Mouse (Mus musculus) kidney, postnatal 0 days (tissue): ENCODE data around the gene Zbtb7a. TPM values are rescaled to one million over a fixed set of nuclear protein-coding genes. Genes with fewer than 3 reads are reported as not detected.
"Not testable (repeated sequence)": the region's sequence is repeated elsewhere in the genome, so short reads cannot be mapped to it uniquely, and the experiment has no call there.

ENCODE experiments used
- ATAC-seq: fragments of 200-750 bp; cut with Nextera tagmentation; replicated peaks from 2 replicates; pipeline ENCODE4 v1.8.0; 2017; ENCODE audit warnings: low read depth, moderate number of reproducible peaks, moderate TSS enrichment, moderate library complexity; ENCODE audit not compliant: low FRiP score
- DNase-seq: peaks from one replicate; pipeline ENCODE4 v3.0.0-alpha.2; 2016; ENCODE audit warnings: low spot score
- H3K27ac ChIP-seq: fragments of 300-500 bp; sonication (generic); 2 replicates; pipeline ENCODE4 v1.5.1; 2014; ENCODE audit warnings: mild to moderate bottlenecking
- H3K27me3 ChIP-seq: fragments of 300-500 bp; sonication (generic); 2 replicates; pipeline ENCODE4 v1.6.1; 2014; ENCODE audit warnings: low read length, mixed read lengths; ENCODE audit not compliant: insufficient read depth
- H3K36me3 ChIP-seq: fragments of 300-500 bp; sonication (generic); 2 replicates; pipeline ENCODE4 v1.6.1; 2014; ENCODE audit warnings: low read length, mixed read lengths; ENCODE audit not compliant: insufficient read depth
- H3K4me1 ChIP-seq: fragments of 300-500 bp; sonication (generic); replicated peaks from 2 replicates; pipeline ENCODE4 v1.6.1; 2014; ENCODE audit warnings: antibody characterized with exemption, low read length, mixed read lengths; ENCODE audit not compliant: insufficient read depth
- H3K4me2 ChIP-seq: fragments of 300-500 bp; sonication (generic); 2 replicates; pipeline ENCODE4 v1.6.1; 2014; ENCODE audit warnings: mild to moderate bottlenecking, low read length, moderate library complexity, mixed read lengths
- H3K4me3 ChIP-seq: fragments of 300-500 bp; sonication (generic); replicated peaks from 2 replicates; pipeline ENCODE4 v1.5.1; 2014; ENCODE audit warnings: low read depth, low read length
- H3K9ac ChIP-seq: fragments of 300-500 bp; sonication (generic); 2 replicates; pipeline ENCODE4 v1.6.1; 2014; ENCODE audit warnings: low read depth, low read length
- H3K9me3 ChIP-seq: fragments of 300-500 bp; sonication (generic); replicated peaks from 2 replicates; pipeline ENCODE4 v1.6.1; 2016; ENCODE audit warnings: low read length, inconsistent platforms, mixed read lengths
- CTCF ChIP-seq: IDR thresholded peaks from 2 replicates; pipeline ENCODE4 v1.5.1; 2016; ENCODE audit warnings: antibody characterized with exemption, low read depth, mild to moderate bottlenecking, moderate library complexity
- WGBS: fragments of 180-500 bp; shearing (Covaris S2); extraction: QIAGEN DNeasy Blood & Tissue Kit; methylation state at CpG from one replicate; pipeline ENCODE4 v1.1.7; 2014; 5-methylcytosine and 5-hydroxymethylcytosine counted together
- polyA plus RNA-seq: library from polyadenylated mRNA; unstranded; fragments of >200 nt; fragmentation: Nextera tagmentation; extraction: Ambion mirVana; gene quantifications from 2 replicates; pipeline ENCODE4 v1.2.1, GENCODE M21; 2015

Zbtb7a gene
- polyA plus RNA-seq, 1 experiment from 2014 or later, result 33.7 TPM

DNA sequence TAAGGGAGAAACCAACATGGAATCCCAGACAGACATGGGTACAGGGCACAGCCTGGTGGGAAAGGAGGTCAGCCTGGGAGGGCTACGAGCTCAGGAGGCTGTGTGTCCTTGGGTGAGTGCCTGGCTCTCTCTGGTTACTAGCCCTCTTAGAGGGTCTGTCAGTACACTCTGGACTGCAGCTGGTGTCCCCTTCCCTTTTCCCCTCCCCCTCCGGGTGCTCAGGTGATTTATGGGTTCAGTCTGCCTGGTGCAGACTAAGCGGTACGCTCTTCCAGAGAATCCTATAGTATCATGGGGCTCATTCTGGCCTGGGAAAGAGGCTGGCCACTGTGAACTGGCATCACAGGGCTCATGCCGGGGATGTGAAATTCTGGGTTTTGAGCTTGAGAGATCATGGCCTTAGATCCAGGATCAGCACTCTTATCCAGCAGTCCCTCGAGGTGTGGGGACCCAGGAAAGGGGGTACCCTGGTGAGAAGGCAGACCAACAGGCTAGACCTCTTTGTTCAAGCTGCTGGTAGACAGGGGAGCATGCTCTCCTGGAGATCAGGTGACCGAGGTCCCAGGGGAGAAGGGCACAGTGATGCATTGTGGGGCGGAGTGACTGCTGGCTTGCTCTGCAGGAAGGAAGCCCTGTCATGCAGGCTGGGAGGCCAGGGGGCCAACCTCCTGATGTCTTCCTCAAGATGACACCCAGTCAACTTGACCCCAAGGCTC, 26.7 kb downstream of the Zbtb7a start:
- 41% methylated on average over 8 of the region's 8 CpGs for WGBS
- Histone ChIP-seq H3K9me3 (no peaks in the 10 kb centered on the region), H3K27me3 (no peaks in the 10 kb centered on the region), H3K9ac (no peak overlapping the region), H3K36me3 (peaks cover 33% of the 10 kb centered on the region), H3K4me2 (no peak overlapping the region), H3K4me1 (peaks cover 7% of the 10 kb centered on the region), H3K4me3 (no peak overlapping the region), H3K27ac (0 out of 2 replicates have a peak overlapping the region, but pooled peaks have one; percentile 25)
- no peak for TF ChIP-seq CTCF
- ATAC-seq, result peak; percentile 31
- DNase-seq, result peak; percentile 49

DNA sequence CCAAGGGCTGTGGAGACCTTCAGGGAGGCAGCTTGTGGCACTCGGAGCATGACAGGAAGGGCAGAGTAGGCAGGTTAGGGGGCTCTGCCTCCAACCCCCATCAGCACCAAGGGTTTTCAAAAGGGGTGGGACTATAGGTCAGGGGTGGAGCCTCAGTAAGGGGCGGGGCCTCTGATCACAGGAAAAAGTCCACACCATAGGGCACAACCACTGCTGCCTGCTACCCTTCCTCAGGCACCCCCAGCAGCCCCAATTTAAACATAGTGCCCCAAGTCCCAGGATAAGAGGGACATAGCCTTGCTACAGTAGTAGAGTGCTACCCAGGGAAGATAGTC, 27.3 kb downstream of the Zbtb7a start:
- Histone ChIP-seq H3K4me1 (peaks cover 11% of the 10 kb centered on the region), H3K27ac (no peak overlapping the region), H3K9ac (no peak overlapping the region), H3K36me3 (peaks cover 27% of the 10 kb centered on the region), H3K4me2 (no peak overlapping the region), H3K9me3 (no peaks in the 10 kb centered on the region), H3K27me3 (no peaks in the 10 kb centered on the region), H3K4me3 (no peak overlapping the region)
- ATAC-seq, result peak; percentile 34
- WGBS, result 55% methylated on average over 2 of the region's 2 CpGs
- no peak for TF ChIP-seq CTCF
- DNase-seq, result no peak

GRCm38 (mm10) chr10:81165118-81165517, 30.1 kb downstream of the Zbtb7a start:
- Histone ChIP-seq H3K27ac (no peak overlapping the region), H3K9me3 (no peaks in the 10 kb centered on the region), H3K9ac (no peak overlapping the region), H3K4me1 (peaks cover 11% of the 10 kb centered on the region), H3K4me3 (no peak overlapping the region), H3K4me2 (no peak overlapping the region), H3K36me3 (peaks cover 22% of the 10 kb centered on the region; the same call in 1 of the 2 replicates), H3K27me3 (no peaks in the 10 kb centered on the region)
- ATAC-seq (no peak), DNase-seq (no peak)
- 39% methylated on average over 8 of the region's 8 CpGs for WGBS
- no peak for TF ChIP-seq CTCF

GRCm38 (mm10) chr10:81167200-81168086, 32.4 kb downstream of the Zbtb7a start, which contains the start of gene Pias4:
Pias4 (minus strand) TSS chr10:81167923.
- no peak for TF ChIP-seq CTCF
- peak within 1 kb of the TSS; percentile 91 for H3K4me3 ChIP-seq
- peaks cover 8% of the 10 kb centered on the region for H3K4me1 ChIP-seq
- WGBS, result under 1% methylated on average over 56 of the region's 64 CpGs
- peak within 1 kb of the TSS; percentile 79 for H3K4me2 ChIP-seq
- no peaks in the 10 kb centered on the region for H3K9me3 ChIP-seq
- ATAC-seq (peak; percentile 87), DNase-seq (peak; percentile 99)
- peak within 1 kb of the TSS; percentile 87 for H3K9ac ChIP-seq
- H3K36me3 ChIP-seq, result 0 out of 2 replicates have a peak, but pooled peaks cover 7% of the 10 kb centered on the region
- no peaks in the 10 kb centered on the region for H3K27me3 ChIP-seq
- peak within 1 kb of the TSS; percentile 88 for H3K27ac ChIP-seq

GRCm38 (mm10) chr10:81168087-81168431, 33.0 kb downstream of the Zbtb7a start:
- H3K4me1 ChIP-seq, result peaks cover 8% of the 10 kb centered on the region
- DNase-seq, result no peak
- H3K4me3 ChIP-seq, result peak overlapping the region; percentile 37
- 4% methylated on average over 5 of the region's 5 CpGs for WGBS
- TF ChIP-seq CTCF, result no peak
- H3K36me3 ChIP-seq, result 0 out of 2 replicates have a peak, but pooled peaks cover 4% of the 10 kb centered on the region
- H3K27me3 ChIP-seq, result no peaks in the 10 kb centered on the region
- peak overlapping the region; percentile 88 for H3K27ac ChIP-seq
- no peaks in the 10 kb centered on the region for H3K9me3 ChIP-seq
- H3K4me2 ChIP-seq, result peak overlapping the region; percentile 65
- peak; percentile 41 for ATAC-seq
- 0 out of 2 replicates have a peak overlapping the region, but pooled peaks have one; percentile 54 for H3K9ac ChIP-seq

DNA sequence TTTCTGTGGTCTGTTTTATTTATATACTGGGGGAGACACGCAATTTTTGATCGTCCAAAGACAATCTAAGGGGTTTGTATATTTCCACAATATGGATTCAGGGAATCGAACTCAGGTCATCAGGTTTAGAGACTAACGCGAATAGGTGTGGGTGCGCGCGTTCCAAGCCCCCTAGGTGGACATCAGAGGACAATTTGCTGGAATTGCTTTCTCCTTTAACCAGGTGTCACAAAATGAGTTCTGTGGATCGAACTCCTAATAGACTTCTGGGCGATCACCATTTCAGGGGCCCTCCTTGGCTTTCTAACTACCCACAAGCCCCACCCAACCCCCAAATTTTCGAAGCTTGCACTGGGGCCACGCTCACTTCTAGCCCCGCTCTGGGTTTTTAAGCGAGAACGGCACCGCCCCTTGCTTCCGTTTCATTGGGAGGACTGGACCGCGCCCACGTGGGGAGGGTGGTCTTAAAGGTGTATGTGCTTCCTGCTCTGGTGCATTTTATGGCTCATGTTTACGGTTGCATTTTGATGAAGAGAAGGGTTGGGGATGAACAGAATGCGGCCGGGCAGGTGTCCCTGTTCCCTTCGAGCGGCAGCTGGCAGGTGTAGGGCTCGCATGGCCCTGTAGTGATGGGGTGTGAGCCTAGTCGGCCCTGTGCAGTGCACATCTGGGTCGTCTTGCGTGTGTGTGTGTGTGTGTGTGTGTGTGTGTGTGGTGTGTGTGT, 33.7 kb downstream of the Zbtb7a start:
- no peaks in the 10 kb centered on the region for H3K27me3 ChIP-seq
- peak overlapping the region; percentile 65 for H3K4me2 ChIP-seq
- H3K4me3 ChIP-seq, result peak overlapping the region; percentile 37
- no peaks in the 10 kb centered on the region for H3K9me3 ChIP-seq
- H3K27ac ChIP-seq, result peak overlapping the region; percentile 88
- WGBS, result 2% methylated on average over 29 of the region's 29 CpGs
- peaks cover 8% of the 10 kb centered on the region for H3K4me1 ChIP-seq
- DNase-seq (peak; percentile 94), ATAC-seq (peak; percentile 48)
- 0 out of 2 replicates have a peak, but pooled peaks cover 4% of the 10 kb centered on the region for H3K36me3 ChIP-seq
- no peak for TF ChIP-seq CTCF
- peak overlapping the region; percentile 54 for H3K9ac ChIP-seq

- peak overlapping the region; percentile 81 for H3K27ac ChIP-seq
- DNase-seq, result peak; percentile 60
- peak overlapping the region; percentile 34; the same call in 1 of the 2 replicates for H3K4me2 ChIP-seq
- H3K9ac ChIP-seq, result 0 out of 2 replicates have a peak overlapping the region, but pooled peaks have one; percentile 23
- peak; percentile 58 for ATAC-seq
- not testable (repeated sequence) for H3K27me3 ChIP-seq, H3K4me1 ChIP-seq, H3K4me3 ChIP-seq, H3K9me3 ChIP-seq, H3K36me3 ChIP-seq
- 24% methylated on average over 9 of the region's 14 CpGs for WGBS
Measured at GRCm38 (mm10) chr10:81169411-81169900, 34.4 kb downstream of the Zbtb7a start.
